Mouse (Mus musculus): ENCODE data around the gene Nxpe4.
"Not testable (repeated sequence)": the region's sequence is repeated elsewhere in the genome, so short reads cannot be mapped to it uniquely, and the experiment has no call there.

Nxpe4 gene

GRCm38 (mm10) chr9:48410217-48411035 is 248.6 kb downstream of the Nxpe4 start:
- DNase-seq (ENCODE audit: low spot score), result no peak

- DNase-seq (ENCODE audit: low spot score), result no peak
These were observed 251.8 kb downstream of the Nxpe4 start for GRCm38 (mm10) chr9:48413591-48413990.

GRCm38 (mm10) chr9:48417366-48417765 is 255.5 kb downstream of the Nxpe4 start:
- not testable (repeated sequence) for DNase-seq (ENCODE audit: low spot score)

GRCm38 (mm10) chr9:48417994-48418393 is 256.2 kb downstream of the Nxpe4 start:
- DNase-seq (ENCODE audit: low spot score), result no peak

- DNase-seq (ENCODE audit: low spot score), result no peak
These were observed 256.6 kb downstream of the Nxpe4 start for GRCm38 (mm10) chr9:48418397-48418796.

GRCm38 (mm10) chr9:48418829-48419228 is 257.0 kb downstream of the Nxpe4 start:
- DNase-seq (ENCODE audit: low spot score), result no peak

- DNase-seq (ENCODE audit: low spot score), result no peak
These were observed 258.6 kb downstream of the Nxpe4 start for GRCm38 (mm10) chr9:48420437-48420836.

GRCm38 (mm10) chr9:48421029-48421428 is 259.2 kb downstream of the Nxpe4 start:
- no peak for DNase-seq (ENCODE audit: low spot score)

GRCm38 (mm10) chr9:48421561-48421960 is 259.7 kb downstream of the Nxpe4 start:
- DNase-seq (ENCODE audit: low spot score), result no peak

GRCm38 (mm10) chr9:48422382-48422781 is 260.6 kb downstream of the Nxpe4 start:
- DNase-seq (ENCODE audit: low spot score), result no peak

GRCm38 (mm10) chr9:48423256-48423655 is 261.4 kb downstream of the Nxpe4 start:
- no peak for DNase-seq (ENCODE audit: low spot score)

GRCm38 (mm10) chr9:48427176-48427575 is 265.4 kb downstream of the Nxpe4 start:
- no peak for DNase-seq (ENCODE audit: low spot score)

- DNase-seq (ENCODE audit: low spot score), result no peak
These were observed 270.6 kb downstream of the Nxpe4 start for GRCm38 (mm10) chr9:48432449-48432848.

- DNase-seq (ENCODE audit: low spot score), result no peak
These were observed 282.1 kb downstream of the Nxpe4 start for GRCm38 (mm10) chr9:48443873-48444272.

- no peak for DNase-seq (ENCODE audit: low spot score)
These were observed 283.0 kb downstream of the Nxpe4 start for GRCm38 (mm10) chr9:48444821-48445220.

GRCm38 (mm10) chr9:48447783-48448209 is 286.0 kb downstream of the Nxpe4 start:
- no peak for DNase-seq (ENCODE audit: low spot score)
